Comparison of ENCODE assay signal across 8 mouse cellular contexts in the genomic region with DNA sequence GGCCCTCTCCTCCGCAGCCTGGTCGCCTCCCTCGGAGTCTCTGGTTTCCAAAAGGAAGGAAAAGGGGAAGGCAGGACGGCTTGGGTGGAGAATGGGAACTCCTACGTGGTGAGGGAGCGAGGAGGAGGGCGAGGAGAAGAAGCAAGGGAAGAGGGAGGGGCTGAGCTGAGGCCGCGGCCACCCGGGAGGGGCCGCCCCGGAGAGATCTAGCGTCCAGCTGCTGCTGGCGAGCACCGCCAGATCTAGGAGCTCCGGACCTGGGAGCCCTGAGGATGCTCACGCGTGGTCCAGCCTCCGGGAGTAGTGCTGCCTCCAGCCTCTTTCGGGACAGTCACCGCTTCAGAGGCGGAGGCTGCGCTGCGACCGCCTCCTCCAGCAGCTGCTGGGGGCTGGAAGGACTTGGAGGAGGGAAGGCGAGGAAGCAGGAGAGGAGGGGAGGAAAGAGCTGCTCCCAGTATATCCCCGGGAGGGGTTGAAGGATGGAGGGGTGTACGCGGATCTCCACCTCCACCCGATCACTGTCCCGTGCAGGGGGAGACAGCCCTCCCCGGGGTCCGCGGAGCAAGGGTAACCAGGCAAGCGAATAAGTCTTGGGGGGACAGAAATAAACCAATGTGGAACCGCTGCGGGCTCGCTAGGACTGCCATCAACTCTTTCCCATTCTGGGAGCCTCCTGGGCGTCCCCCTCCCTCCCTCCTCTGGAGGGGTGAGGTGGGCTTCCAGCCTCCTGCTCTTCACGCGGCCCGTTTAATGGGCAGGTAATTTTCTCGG. TPM values are rescaled to one million over a fixed set of nuclear protein-coding genes. Genes with fewer than 3 reads are reported as not detected.
A peak's percentile ranks its signal among the peaks of the same experiment; 100 is the strongest.
DNase-seq lines count a peak whose midpoint lies in the region; ATAC-seq lines count a peak whose summit lies in the region.

A gene (minus strand): TSS at position 345 of the 771 bp plus-strand sequence.

- DNase-seq in adrenal gland, postnatal 36 days, result peak; percentile 22 to 40
- DNase-seq in embryo, embryonic 11.5 days (ENCODE audit: low read depth, low spot score), result peak; percentile 54
- DNase-seq in gastrocnemius, postnatal 4 days (ENCODE audit: low spot score in 2 of 2), result peak; percentile 43 to 71
- DNase-seq in left cerebral cortex, postnatal 10 days (ENCODE audit: extremely low spot score in 1 of 2, low spot score in 2 of 2), result peak in 1 of 2 experiments; percentile 72
- DNase-seq in lung, postnatal 4 days, result peak; percentile 64 to 88
- DNase-seq in right cerebral cortex, postnatal 10 days (ENCODE audit: low spot score in 2 of 2), result peak; percentile 79 to 81

- H3K27me3 ChIP-seq in intestine, embryonic 15.5 days (replicated peaks), result no peaks in the 10 kb centered on the region

- peak within 1 kb of the TSS; percentile 62 for H3K27ac ChIP-seq in intestine, embryonic 15.5 days

- ATAC-seq in intestine, embryonic 15.5 days, result peak; percentile 89
- ATAC-seq in monocyte, adult 5-6 weeks (replicated peaks; ENCODE audit: insufficient number of reproducible peaks, low FRiP score, low TSS enrichment, poor library complexity, severe bottlenecking), result no peak

- no peaks in the 10 kb centered on the region for H3K9me3 ChIP-seq in intestine, embryonic 15.5 days

- H3K4me2 ChIP-seq in intestine, embryonic 15.5 days (replicated peaks), result peak within 1 kb of the TSS; percentile 94

- no peaks in the 10 kb centered on the region for H3K36me3 ChIP-seq in intestine, embryonic 15.5 days

- intact Hi-C loops in left cerebral cortex, postnatal 10 days (cut with DNase I), result loop anchor here (5.0 to 10.0 kb wide), 4 partner anchors 354 to 1414 kb away; no protein-coding TSS in a partner anchor

- H3K4me1 ChIP-seq in intestine, embryonic 15.5 days (replicated peaks), result no peaks in the 10 kb centered on the region

- H3K4me3 ChIP-seq in intestine, embryonic 15.5 days (replicated peaks), result peak within 1 kb of the TSS; percentile 53

- under 1% methylated on average over 43 of the region's 43 CpGs for WGBS in intestine, embryonic 15.5 days

- H3K9ac ChIP-seq in intestine, embryonic 15.5 days, result peak within 1 kb of the TSS; percentile 53

RNA-seq across cellular contexts. Expression of the gene that starts here (rescaled TPM):
- 1 to 10 TPM; 2.9 to 3.5 TPM for total RNA-seq in adrenal gland, postnatal 36 days (2021)
- 10 to 100 TPM; 15.6 to 15.7 TPM for total RNA-seq in gastrocnemius, postnatal 4 days (2021)
- 19.0 and 21.1 TPM in 2 replicates for polyA plus RNA-seq in intestine, embryonic 15.5 days (2015; fragmentation: Nextera tagmentation; extraction: Ambion mirVana)
- total RNA-seq in left cerebral cortex, postnatal 10 days (2021), result 100 to 1,000 TPM; 243 to 245 TPM
- not detected in 3 replicates for total RNA-seq in monocyte, adult 5-6 weeks (2017)

Comparison
In these comparisons a context has a peak if more than half of its experiments do, and no peak if none do; other contexts are left out.
1. RNA of the gene that starts here (total RNA-seq): 243 to 245 TPM in left cerebral cortex, postnatal 10 days; 15.6 to 15.7 TPM in gastrocnemius, postnatal 4 days, 2.9 to 3.5 TPM in adrenal gland, postnatal 36 days and not detected in monocyte, adult 5-6 weeks; every median in the first group is over 10 times any median in the second.